Mouse (Mus musculus): ENCODE measurements around the gene Cd320.
"Not testable (repeated sequence)": the region's sequence is repeated elsewhere in the genome, so short reads cannot be mapped to it uniquely, and the experiment has no call there.

Cd320 gene

GRCm38 (mm10) chr17:33897114-33897794, 54.4 kb downstream of the Cd320 start:
- peak; percentile 70 for DNase-seq (ENCODE audit: extremely low read depth, low read depth)

GRCm38 (mm10) chr17:33898193-33898592, 55.3 kb downstream of the Cd320 start:
- DNase-seq (ENCODE audit: extremely low read depth, low read depth) = not testable (repeated sequence)

All from MEL-GATA-1-ER (cell line).